Mouse (Mus musculus) adrenal gland, adult 8-10 months (tissue): Measurements from ENCODE around the gene Fer. TPM values are rescaled to one million over a fixed set of nuclear protein-coding genes. Genes with fewer than 3 reads are reported as not detected.

Experiments
- DNase-seq: peaks from one replicate; pipeline ENCODE4 v3.0.0; 2022
- total RNA-seq, 4 experiments: library from RNA; stranded (reverse); gene quantifications; 2 replicates each; pipeline ENCODE4 v1.2.4; 2022

The Fer gene
- total RNA-seq, 4 experiments from 2014 or later: 19.0 to 25.4 (median 21.1) TPM

- DNase-seq: no peak
Measured at GRCm38 (mm10) chr17:64146409-64146808, 283.5 kb downstream of the Fer start.

- DNase-seq: no peak
Measured at GRCm38 (mm10) chr17:64150717-64151116, 287.9 kb downstream of the Fer start.

GRCm38 (mm10) chr17:64167731-64168130 lies 304.9 kb downstream of the Fer start:
- DNase-seq: no peak

- no peak for DNase-seq
Measured at GRCm38 (mm10) chr17:64170019-64170418, 307.2 kb downstream of the Fer start.

GRCm38 (mm10) chr17:64172474-64172873 lies 309.6 kb downstream of the Fer start:
- DNase-seq: no peak

GRCm38 (mm10) chr17:64180546-64180945 lies 317.7 kb downstream of the Fer start:
- DNase-seq: no peak

- DNase-seq: no peak
Measured at GRCm38 (mm10) chr17:64181291-64181690, 318.4 kb downstream of the Fer start.

GRCm38 (mm10) chr17:64182599-64182998 lies 319.7 kb downstream of the Fer start:
- DNase-seq: no peak

GRCm38 (mm10) chr17:64183196-64183595 lies 320.3 kb downstream of the Fer start:
- DNase-seq: no peak

Other genes starting within 250 kb of the Fer start
- 1 to 10 TPM in 1 of 4 experiments, not detected in 3; 2.4 TPM for gene A930002H24Rik, start 729 bp downstream of the Fer start, total RNA-seq